Mouse (Mus musculus) forebrain, embryonic 13.5 days (tissue): ENCODE measurements around the gene Large2. TPM values are rescaled to one million over a fixed set of nuclear protein-coding genes. Genes with fewer than 3 reads are reported as not detected.

ENCODE experiments used
- ATAC-seq: fragments of 200-750 bp; cut with Nextera tagmentation; 2 replicates; pipeline ENCODE4 v1.8.0; 2017
- H3K27ac ChIP-seq: fragments of 300-500 bp; sonication (generic); 2 replicates; pipeline ENCODE4 v1.5.1; 2015; ENCODE audit warnings: inconsistent platforms, mild to moderate bottlenecking, moderate library complexity
- H3K27me3 ChIP-seq: fragments of 300-500 bp; sonication (generic); 2 replicates; pipeline ENCODE4 v1.6.1; 2015; ENCODE audit warnings: mild to moderate bottlenecking, inconsistent platforms
- H3K36me3 ChIP-seq: fragments of 300-500 bp; sonication (generic); 2 replicates; pipeline ENCODE4 v1.6.1; 2015; ENCODE audit warnings: mild to moderate bottlenecking, inconsistent platforms; ENCODE audit not compliant: poor library complexity, severe bottlenecking
- H3K4me1 ChIP-seq: fragments of 300-500 bp; sonication (generic); 2 replicates; pipeline ENCODE4 v1.6.1; 2015; ENCODE audit warnings: inconsistent platforms
- H3K4me2 ChIP-seq: fragments of 300-500 bp; sonication (generic); 2 replicates; pipeline ENCODE4 v1.6.1; 2015; ENCODE audit warnings: inconsistent platforms, mild to moderate bottlenecking, moderate library complexity
- H3K4me3 ChIP-seq: fragments of 300-500 bp; sonication (generic); 2 replicates; pipeline ENCODE4 v1.5.1; 2015; ENCODE audit warnings: mild to moderate bottlenecking, inconsistent platforms
- H3K9ac ChIP-seq: fragments of 300-500 bp; sonication (generic); 2 replicates; pipeline ENCODE4 v1.6.1; 2015; ENCODE audit warnings: mild to moderate bottlenecking, inconsistent platforms
- H3K9me3 ChIP-seq: fragments of 300-500 bp; sonication (generic); replicated peaks from 2 replicates; pipeline ENCODE4 v1.6.1; 2016; ENCODE audit warnings: inconsistent platforms
- WGBS: fragments of 180-500 bp; shearing (Covaris S2); methylation state at CpG from one replicate; pipeline ENCODE4 v1.1.7; 2015; 5-methylcytosine and 5-hydroxymethylcytosine counted together
- polyA plus RNA-seq: library from polyadenylated mRNA; unstranded; fragments of >200 nt; fragmentation: Nextera tagmentation; extraction: Ambion mirVana; gene quantifications from 2 replicates; pipeline ENCODE4 v1.2.1, GENCODE M21; 2015

The Large2 gene
- 1.5 and 2.4 TPM in 2 replicates for polyA plus RNA-seq

DNA sequence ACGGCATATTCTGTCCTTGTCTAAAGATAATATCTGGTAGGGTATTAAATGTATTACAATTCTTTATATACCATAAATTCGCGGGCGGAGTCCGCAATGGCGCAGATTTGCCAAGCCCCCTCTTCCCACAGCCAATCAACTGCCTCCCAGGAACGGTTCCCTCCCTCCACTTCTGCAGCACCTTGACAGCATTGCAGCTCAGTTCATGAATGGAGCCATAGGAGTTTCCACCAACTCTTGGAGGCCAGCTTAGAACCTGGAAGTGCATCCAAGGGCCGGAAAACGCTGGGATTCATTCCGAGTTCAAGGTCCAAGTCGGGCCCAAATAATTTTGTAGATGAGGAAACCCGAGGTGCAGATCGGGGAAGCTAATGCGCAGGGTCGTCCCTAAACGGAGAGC, at the start of gene Large2, which contains the start of gene Pex16:
Gene Large2, minus strand, starts transcription at position 356 of the 400 bp plus-strand sequence.
Gene Pex16, plus strand, starts transcription at position 163 of the 400 bp plus-strand sequence.
- Histone ChIP-seq H3K27me3 (peaks cover 25% of the 10 kb centered on the region), H3K9ac (peak within 1 kb of the TSS; percentile 80), H3K4me2 (peak within 1 kb of the TSS; percentile 82), H3K36me3 (peaks cover 25% of the 10 kb centered on the region), H3K27ac (peak within 1 kb of the TSS; percentile 85), H3K4me3 (peak within 1 kb of the TSS; percentile 80), H3K4me1 (peaks cover 58% of the 10 kb centered on the region), H3K9me3 (no peaks in the 10 kb centered on the region)
- ATAC-seq, result peak; percentile 41
- WGBS, result 2% methylated on average over 16 of the region's 16 CpGs

DNA sequence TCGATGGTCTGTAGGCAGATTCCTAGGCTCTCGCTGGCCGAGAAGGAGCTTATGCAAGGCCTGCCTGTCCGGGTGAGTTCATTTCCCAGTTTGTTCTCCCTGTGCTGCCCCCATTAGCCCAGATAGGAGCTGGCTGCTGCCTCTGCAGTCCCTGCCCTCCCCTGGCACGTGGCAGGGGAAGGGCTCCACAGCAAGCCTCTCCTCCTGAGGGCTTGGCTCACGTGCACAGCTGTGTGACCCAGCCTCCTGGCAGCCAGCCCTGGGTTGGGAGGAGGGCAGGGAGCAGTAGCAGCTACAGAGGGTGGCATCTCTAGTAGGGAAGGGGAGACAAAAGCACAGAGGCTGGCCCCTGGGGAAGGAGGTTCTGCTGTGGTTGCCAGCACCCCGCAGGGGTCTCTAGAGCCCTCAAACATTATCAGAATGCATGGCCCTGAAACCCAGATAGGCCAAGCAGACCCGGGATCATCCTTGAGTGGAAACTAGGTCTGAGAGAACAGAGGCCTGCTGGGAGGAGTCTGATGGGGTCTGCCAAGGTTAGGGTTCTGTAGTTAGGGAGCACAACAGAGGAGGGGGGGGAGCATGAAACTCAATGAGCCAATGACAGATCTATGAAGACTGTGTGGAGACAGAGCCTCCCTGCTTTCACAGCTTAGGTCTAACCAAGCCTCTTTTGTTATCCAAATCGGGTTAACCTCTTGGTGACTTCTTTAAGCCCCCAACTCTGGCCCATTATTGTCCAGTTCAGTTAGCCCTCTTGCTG, 49.2 kb upstream of the Large2 start:
- Histone ChIP-seq H3K9ac (no peak overlapping the region), H3K36me3 (peaks cover 53% of the 10 kb centered on the region), H3K4me2 (0 out of 2 replicates have a peak overlapping the region, but pooled peaks have one; percentile 4), H3K9me3 (no peaks in the 10 kb centered on the region), H3K27me3 (no peaks in the 10 kb centered on the region), H3K4me3 (no peak overlapping the region), H3K4me1 (peaks cover 49% of the 10 kb centered on the region), H3K27ac (peak overlapping the region; percentile 73)
- 64% methylated on average over 9 of the region's 9 CpGs for WGBS
- peak; percentile 71 for ATAC-seq

DNA sequence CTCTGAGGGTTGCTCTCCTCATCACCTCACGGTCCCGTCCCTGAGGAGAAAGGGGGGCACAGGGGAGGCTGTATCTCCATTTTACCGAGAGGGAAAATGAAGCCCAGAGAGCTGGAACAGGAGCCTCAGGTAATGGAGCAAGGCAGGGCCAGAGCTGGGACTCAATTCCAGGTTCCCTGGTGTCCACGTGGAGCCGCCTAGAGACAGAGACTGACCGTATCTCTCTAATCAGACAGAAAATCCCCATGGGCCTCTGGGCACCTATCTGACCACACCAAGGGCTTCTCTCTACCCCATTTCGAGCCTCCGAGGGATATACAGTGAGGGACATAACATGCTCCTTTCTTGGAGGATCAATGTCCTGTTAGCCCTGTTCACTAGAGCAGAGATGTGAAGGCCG, 48.5 kb upstream of the Large2 start:
- H3K9ac ChIP-seq, result 0 out of 2 replicates have a peak overlapping the region, but pooled peaks have one; percentile 8
- H3K9me3 ChIP-seq, result no peaks in the 10 kb centered on the region
- H3K36me3 ChIP-seq, result peaks cover 60% of the 10 kb centered on the region
- no peak for ATAC-seq
- H3K4me1 ChIP-seq, result peaks cover 42% of the 10 kb centered on the region
- H3K4me2 ChIP-seq, result no peak overlapping the region
- H3K4me3 ChIP-seq, result no peak overlapping the region
- no peaks in the 10 kb centered on the region for H3K27me3 ChIP-seq
- H3K27ac ChIP-seq, result peak overlapping the region; percentile 73; the same call in 1 of the 2 replicates
- WGBS, result 94% methylated on average over 9 of the region's 9 CpGs

DNA sequence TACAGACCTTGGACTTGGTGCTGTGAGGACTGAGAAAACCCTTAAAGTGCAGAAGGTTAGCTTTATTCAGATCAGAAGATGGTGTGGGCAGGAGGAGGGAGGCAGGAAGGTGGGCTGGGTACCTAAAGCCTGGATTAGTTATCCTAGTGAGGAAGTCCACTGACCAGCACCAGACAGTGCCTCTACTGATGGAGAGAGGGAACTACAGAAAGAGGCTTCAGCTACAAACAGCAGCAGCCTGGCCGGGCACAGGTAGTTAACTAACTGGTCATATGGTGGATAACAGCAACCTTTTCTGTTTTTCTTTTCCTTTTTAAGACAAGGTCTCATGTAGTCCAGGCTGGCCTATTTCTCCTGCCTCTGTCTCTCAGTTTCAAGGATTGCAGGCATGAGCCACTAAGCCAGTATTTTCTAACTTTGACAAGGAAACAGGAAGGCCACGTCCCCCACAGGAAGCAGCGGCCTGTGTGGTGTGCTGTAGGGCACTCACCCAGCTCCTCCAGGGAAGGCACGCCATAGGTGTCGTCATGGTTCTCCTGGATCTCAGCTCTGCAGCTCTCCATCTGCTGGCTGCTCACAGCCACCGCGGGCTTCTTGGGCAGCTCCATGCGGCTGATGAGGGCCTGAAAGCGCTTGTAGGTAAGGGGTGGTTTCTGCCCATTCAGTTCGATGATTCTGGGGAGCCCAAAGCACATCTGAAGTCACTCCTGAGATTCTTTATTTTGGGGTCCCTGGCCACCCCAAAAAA, 47.9 kb upstream of the Large2 start:
- Histone ChIP-seq H3K4me3 (no peak overlapping the region), H3K9me3 (no peaks in the 10 kb centered on the region), H3K4me1 (peaks cover 36% of the 10 kb centered on the region), H3K9ac (no peak overlapping the region), H3K27me3 (no peaks in the 10 kb centered on the region), H3K4me2 (no peak overlapping the region), H3K36me3 (peaks cover 66% of the 10 kb centered on the region), H3K27ac (no peak overlapping the region; the same call in 1 of the 2 replicates)
- no peak for ATAC-seq
- 79% methylated on average over 10 of the region's 10 CpGs for WGBS

DNA sequence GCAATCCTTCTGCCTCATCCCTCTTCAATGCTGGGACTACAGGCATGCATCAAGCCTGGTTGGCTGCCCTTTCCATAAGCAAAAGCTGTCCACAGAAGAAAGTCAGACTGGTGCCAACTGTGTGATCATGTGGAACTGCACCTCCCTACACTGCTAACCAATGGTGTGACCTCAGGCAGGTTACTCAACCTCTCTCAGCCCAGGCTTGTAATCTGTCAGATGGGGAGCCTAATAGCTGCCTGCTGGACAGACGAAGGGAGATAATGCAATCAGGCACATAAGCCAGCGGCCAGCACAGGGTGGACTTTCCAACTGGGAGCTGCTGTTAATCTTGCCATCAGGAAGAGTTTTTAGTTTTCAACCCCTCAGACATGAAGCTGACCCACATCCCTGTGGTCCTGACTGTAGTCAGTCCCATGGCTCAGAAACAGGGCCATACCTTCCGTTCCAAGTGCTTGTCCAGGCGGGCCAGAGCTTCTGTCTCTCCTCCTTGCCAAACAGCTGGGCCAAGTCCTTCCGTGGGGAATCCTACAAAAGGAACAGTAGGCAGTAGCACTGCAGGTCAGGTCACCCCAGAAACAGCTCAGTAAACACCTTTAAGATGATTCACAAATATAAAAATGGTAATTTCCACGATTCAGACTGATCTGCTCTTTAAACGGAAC, 47.2 kb upstream of the Large2 start:
- H3K9ac ChIP-seq, result no peak overlapping the region
- H3K27ac ChIP-seq, result no peak overlapping the region; the same call in 1 of the 2 replicates
- peaks cover 35% of the 10 kb centered on the region for H3K4me1 ChIP-seq
- no peaks in the 10 kb centered on the region for H3K9me3 ChIP-seq
- no peaks in the 10 kb centered on the region for H3K27me3 ChIP-seq
- H3K36me3 ChIP-seq, result peaks cover 73% of the 10 kb centered on the region
- H3K4me2 ChIP-seq, result no peak overlapping the region
- H3K4me3 ChIP-seq, result no peak overlapping the region
- no peak for ATAC-seq
- WGBS, result 95% methylated on average over 7 of the region's 7 CpGs

DNA sequence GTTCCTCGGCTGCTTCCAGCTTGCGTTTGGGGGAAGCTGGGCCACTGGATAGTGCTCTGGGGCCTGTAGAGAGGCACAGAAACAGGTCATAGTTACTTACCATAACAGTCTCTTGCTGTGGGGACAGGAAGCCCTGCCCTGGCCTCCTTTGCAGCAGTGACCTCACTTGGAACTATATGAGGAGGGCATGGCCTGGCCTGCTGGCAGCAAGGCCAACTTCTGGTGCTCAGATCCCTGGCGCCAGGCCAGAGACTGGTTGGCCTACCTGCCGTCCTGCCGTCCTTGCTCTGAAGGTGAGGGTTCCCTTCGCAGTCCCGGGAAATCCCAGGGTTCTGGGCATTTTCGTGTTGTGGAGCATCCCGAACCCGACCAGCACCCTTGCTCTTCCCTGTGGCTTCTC, 37.0 kb upstream of the Large2 start:
- Histone ChIP-seq H3K4me1 (no peaks in the 10 kb centered on the region), H3K27me3 (no peaks in the 10 kb centered on the region), H3K9me3 (no peaks in the 10 kb centered on the region), H3K27ac (no peak overlapping the region), H3K4me2 (no peak overlapping the region), H3K9ac (no peak overlapping the region), H3K4me3 (no peak overlapping the region), H3K36me3 (peaks cover 99% of the 10 kb centered on the region)
- no peak for ATAC-seq
- 95% methylated on average over 10 of the region's 10 CpGs for WGBS

DNA sequence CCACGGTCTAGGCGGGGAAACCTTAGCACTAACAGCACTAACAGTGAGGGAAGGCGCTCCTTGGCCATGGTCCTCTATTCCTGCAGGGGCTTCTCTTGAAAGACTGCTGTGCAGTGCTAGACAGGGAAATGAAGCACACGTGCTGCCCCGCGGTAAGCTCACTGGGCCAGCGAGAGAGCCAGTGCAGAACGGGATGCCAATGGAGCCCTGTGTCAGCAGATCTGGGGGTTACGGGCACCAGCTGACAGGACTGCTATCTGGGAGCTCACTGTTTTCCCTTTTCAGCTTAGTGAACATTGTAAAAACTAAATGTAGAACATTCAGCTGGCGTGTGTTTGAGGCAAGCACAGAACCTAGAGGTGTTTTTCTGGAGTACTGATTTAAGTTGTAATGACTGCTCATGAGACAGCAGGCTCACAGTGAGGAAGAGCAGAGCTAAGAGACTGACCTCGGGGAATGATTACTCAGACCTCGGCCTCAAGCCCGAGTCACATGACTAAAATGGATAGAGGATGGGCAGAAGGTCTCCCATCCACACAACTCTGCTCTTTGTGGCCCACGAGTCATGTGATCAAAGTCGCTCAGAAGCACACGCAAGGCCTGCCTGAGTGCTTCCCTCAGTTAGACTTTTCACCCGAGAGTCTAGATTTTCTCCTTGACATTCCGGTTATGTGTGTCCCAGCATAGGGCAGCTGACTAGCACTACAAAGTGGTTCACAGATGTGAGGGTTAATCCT, 33.8 kb upstream of the Large2 start:
- H3K4me2 ChIP-seq, result no peak overlapping the region
- H3K27ac ChIP-seq, result no peak overlapping the region
- no peak overlapping the region for H3K9ac ChIP-seq
- no peaks in the 10 kb centered on the region for H3K27me3 ChIP-seq
- peaks cover 98% of the 10 kb centered on the region for H3K36me3 ChIP-seq
- no peak overlapping the region for H3K4me3 ChIP-seq
- no peaks in the 10 kb centered on the region for H3K9me3 ChIP-seq
- H3K4me1 ChIP-seq, result no peaks in the 10 kb centered on the region
- ATAC-seq, result no peak
- WGBS, result 93% methylated on average over 18 of the region's 18 CpGs

DNA sequence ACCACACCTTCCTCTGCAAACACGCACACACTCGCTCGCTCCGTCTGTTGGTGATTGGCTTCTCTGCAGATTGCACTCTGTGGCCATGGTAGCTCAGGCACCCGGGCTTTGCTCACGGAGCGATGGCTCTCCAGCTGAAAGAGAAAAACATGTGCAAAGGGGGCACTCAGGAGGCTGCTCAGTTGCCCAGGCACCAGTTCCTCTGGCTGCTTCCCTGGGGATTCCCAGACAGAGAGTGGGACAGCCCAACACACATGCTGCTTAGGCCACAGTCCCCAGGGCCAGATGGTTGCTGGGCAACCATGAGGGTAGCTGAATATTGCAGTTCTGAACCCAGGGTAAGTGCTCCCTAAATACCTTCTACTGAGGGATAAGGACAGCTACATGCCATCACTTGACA, 31.0 kb upstream of the Large2 start:
- no peak overlapping the region for H3K27ac ChIP-seq
- H3K36me3 ChIP-seq, result peaks cover 74% of the 10 kb centered on the region
- peaks cover 6% of the 10 kb centered on the region for H3K4me1 ChIP-seq
- no peak for ATAC-seq
- WGBS, result 91% methylated on average over 7 of the region's 7 CpGs
- no peak overlapping the region for H3K4me3 ChIP-seq
- no peaks in the 10 kb centered on the region for H3K27me3 ChIP-seq
- no peak overlapping the region for H3K4me2 ChIP-seq
- no peak overlapping the region for H3K9ac ChIP-seq
- no peaks in the 10 kb centered on the region for H3K9me3 ChIP-seq

DNA sequence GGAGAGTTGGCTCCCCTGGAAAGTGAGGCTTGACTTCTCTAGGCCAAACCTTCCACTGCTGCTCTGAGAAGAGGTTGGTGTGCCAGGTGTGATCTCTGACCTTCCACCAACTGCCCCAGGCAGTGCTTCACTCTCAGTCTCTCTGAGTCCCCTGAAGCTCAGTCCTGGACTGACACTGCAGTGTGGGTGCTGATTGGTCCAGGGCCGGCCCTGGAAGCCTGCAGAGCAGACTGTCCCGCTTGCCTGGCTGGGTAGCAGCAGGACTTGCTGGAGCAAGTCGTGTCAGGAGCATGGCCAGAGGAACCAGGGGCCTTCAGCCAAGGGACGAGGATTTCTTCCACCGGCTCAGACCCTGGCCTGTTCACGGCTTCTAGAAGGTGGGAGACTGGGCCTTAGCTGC, 30.1 kb upstream of the Large2 start:
- H3K36me3 ChIP-seq, result peaks cover 65% of the 10 kb centered on the region
- no peak overlapping the region for H3K27ac ChIP-seq
- no peak for ATAC-seq
- peaks cover 14% of the 10 kb centered on the region for H3K4me1 ChIP-seq
- no peak overlapping the region for H3K4me3 ChIP-seq
- no peak overlapping the region for H3K4me2 ChIP-seq
- H3K9me3 ChIP-seq, result no peaks in the 10 kb centered on the region
- WGBS, result 92% methylated on average over 6 of the region's 6 CpGs
- H3K9ac ChIP-seq, result no peak overlapping the region
- no peaks in the 10 kb centered on the region for H3K27me3 ChIP-seq

DNA sequence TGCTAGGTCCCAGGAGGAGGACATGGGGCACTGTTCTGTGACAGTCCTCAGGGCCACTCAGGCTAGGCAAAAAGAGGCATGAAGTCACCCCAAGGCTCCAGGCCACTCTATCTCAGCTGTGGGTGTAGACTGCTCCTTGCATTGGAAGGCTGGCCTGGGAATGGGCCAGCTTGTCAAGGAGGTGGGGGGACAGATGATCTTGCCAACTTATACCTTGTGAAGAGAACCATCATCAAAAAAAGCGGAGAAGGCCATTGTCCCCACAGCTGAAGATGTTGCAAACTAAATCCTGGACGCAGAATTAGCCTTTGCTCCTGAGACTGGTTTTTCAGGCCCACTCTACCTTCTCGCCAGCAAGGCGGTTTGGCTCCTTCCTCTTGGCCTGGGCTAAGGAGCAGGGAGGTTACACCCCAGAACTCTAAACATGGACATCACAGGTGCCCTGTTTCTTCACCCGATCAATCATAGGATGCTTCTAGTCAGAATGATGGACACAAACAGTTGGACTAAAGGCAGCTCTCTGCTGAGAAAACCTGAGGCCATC, 29.2 kb upstream of the Large2 start:
- Histone ChIP-seq H3K27ac (no peak overlapping the region), H3K9me3 (no peaks in the 10 kb centered on the region), H3K9ac (no peak overlapping the region), H3K4me2 (no peak overlapping the region), H3K4me1 (peaks cover 22% of the 10 kb centered on the region), H3K4me3 (no peak overlapping the region), H3K27me3 (no peaks in the 10 kb centered on the region), H3K36me3 (peaks cover 56% of the 10 kb centered on the region)
- ATAC-seq, result no peak
- WGBS, result 94% methylated on average over 5 of the region's 5 CpGs

DNA sequence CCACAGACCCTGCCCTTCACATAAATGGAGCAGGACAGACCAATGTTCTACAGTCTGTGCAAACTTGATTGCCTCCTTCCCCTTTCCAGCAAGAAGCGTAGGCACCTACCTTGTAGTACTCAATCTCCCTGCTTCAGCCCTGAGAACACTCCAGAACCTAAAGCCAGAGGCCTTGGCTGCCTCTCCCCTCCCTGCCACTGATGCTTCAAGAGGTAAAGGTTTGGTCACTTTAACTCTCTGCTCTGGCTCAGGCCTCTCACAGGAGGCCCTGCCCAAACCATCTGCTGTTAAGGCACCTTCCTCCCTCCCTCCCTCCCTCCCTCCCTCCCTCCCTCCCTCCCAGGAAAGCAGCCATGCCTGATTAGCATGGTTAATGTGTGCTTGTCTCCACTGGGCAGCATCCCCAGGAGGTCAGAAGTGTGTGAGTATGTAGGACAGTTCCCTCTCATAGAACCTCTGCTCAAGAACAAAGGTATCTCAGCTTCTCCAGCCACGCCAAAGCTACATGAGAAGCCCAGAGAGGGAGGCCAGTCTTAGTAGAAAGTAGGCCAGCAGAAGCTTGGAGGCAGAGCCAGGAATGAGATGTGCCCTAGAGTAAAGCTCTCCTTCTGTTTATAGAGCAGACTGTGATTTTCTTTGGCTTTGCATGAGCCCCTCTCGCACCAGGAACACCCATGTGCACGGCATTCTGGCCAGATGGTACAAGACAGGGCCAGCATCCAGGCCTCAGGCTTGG, 28.1 kb upstream of the Large2 start:
- no peak for ATAC-seq
- no peak overlapping the region for H3K27ac ChIP-seq
- H3K9ac ChIP-seq, result no peak overlapping the region
- no peaks in the 10 kb centered on the region for H3K9me3 ChIP-seq
- H3K4me1 ChIP-seq, result peaks cover 30% of the 10 kb centered on the region
- WGBS, result 81% methylated on average over 4 of the region's 4 CpGs
- H3K36me3 ChIP-seq, result peaks cover 45% of the 10 kb centered on the region
- no peak overlapping the region for H3K4me3 ChIP-seq
- no peak overlapping the region for H3K4me2 ChIP-seq
- no peaks in the 10 kb centered on the region for H3K27me3 ChIP-seq
